Mouse (Mus musculus) lung, embryonic 14.5 days (tissue): ENCODE measurements around the gene Me1. TPM values are rescaled to one million over a fixed set of nuclear protein-coding genes. Genes with fewer than 3 reads are reported as not detected.

Experiments
- ATAC-seq: fragments of 200-750 bp; cut with Nextera tagmentation; 2 replicates; pipeline ENCODE4 v1.8.0; 2017; ENCODE audit warnings: mild to moderate bottlenecking, moderate TSS enrichment, moderate library complexity; ENCODE audit not compliant: insufficient read depth
- DNase-seq: peaks from one replicate; pipeline ENCODE4 v3.0.0-alpha.2; 2015
- H3K27ac ChIP-seq: fragments of 300-500 bp; sonication (generic); 2 replicates; pipeline ENCODE4 v1.5.1; 2014; ENCODE audit warnings: low read depth, mild to moderate bottlenecking, moderate library complexity
- H3K27me3 ChIP-seq: fragments of 300-500 bp; sonication (generic); 2 replicates; pipeline ENCODE4 v1.6.1; 2014; ENCODE audit warnings: low read length, control low read depth; ENCODE audit not compliant: insufficient read depth
- H3K36me3 ChIP-seq: fragments of 300-500 bp; sonication (generic); 2 replicates; pipeline ENCODE4 v1.6.1; 2014; ENCODE audit warnings: control low read depth; ENCODE audit not compliant: insufficient read depth
- H3K4me1 ChIP-seq: fragments of 300-500 bp; sonication (generic); 2 replicates; pipeline ENCODE4 v1.6.1; 2014; ENCODE audit warnings: antibody characterized with exemption, control low read depth; ENCODE audit not compliant: insufficient read depth
- H3K4me2 ChIP-seq: fragments of 300-500 bp; sonication (generic); 2 replicates; pipeline ENCODE4 v1.6.1; 2014; ENCODE audit warnings: mild to moderate bottlenecking
- H3K4me3 ChIP-seq: fragments of 300-500 bp; sonication (generic); 2 replicates; pipeline ENCODE4 v1.5.1; 2014; ENCODE audit warnings: low read depth, low read length
- H3K9ac ChIP-seq: fragments of 300-500 bp; sonication (generic); 2 replicates; pipeline ENCODE4 v1.6.1; 2014
- H3K9me3 ChIP-seq: fragments of 300-500 bp; sonication (generic); 2 replicates; pipeline ENCODE4 v1.6.1; 2016; ENCODE audit warnings: low read depth, low read length, control low read depth
- CTCF ChIP-seq: IDR thresholded peaks from 2 replicates; pipeline ENCODE4 v1.5.1; 2016; ENCODE audit warnings: antibody characterized with exemption, low read depth
- WGBS: fragments of 180-500 bp; shearing (Covaris S2); extraction: QIAGEN DNeasy Blood & Tissue Kit; methylation state at CpG from one replicate; pipeline ENCODE4 v1.1.7; 2014; 5-methylcytosine and 5-hydroxymethylcytosine counted together
- polyA plus RNA-seq: library from polyadenylated mRNA; unstranded; fragments of >200 nt; fragmentation: Nextera tagmentation; extraction: Ambion mirVana; gene quantifications from 2 replicates; pipeline ENCODE4 v1.2.1, GENCODE M21; 2014

Me1 gene
- polyA plus RNA-seq, 1 experiment from 2014 or later = 27.4 TPM

DNA sequence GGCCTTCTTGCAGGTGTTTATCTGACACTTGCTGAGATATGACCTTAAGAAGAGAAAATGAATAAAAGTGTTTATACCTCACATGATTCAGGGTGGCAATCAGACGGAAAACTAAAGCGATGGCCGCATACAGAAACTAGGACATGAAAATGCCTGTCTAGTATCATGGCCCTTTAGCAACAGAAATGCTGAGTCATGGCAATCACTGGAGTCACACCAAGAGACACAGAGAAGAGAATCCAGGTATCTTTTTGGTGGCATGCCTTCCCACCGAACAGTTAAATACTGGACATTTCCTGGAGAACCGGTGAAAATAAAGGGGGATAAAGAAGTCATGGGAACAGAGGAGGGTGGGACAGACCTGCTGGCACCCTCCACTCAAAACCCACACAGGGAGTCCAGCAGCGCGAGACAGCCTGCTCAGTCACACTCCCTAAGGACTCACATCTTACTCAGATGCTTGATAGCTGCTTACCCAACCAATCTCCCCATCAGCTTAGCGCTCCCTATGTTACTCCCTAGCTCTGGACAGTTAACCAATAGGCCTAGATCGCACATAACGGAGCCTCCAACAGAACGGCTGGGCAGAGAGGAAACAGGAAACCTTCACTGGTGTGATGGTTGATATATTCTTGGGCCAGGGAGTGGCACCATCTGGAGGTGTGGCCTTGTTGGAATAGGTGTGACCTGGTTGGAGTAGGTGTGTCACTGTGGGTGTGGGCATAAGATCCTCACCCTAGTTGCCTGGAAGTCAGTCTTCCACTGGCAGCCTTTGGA, 108.5 kb downstream of the Me1 start:
- H3K9me3 ChIP-seq = no peaks in the 10 kb centered on the region
- no peak overlapping the region for H3K9ac ChIP-seq
- WGBS = 84% methylated on average over 11 of the region's 11 CpGs
- no peak overlapping the region for H3K4me2 ChIP-seq
- H3K4me3 ChIP-seq = no peak overlapping the region
- DNase-seq (no peak), ATAC-seq (no peak)
- 0 out of 2 replicates have a peak, but pooled peaks cover 4% of the 10 kb centered on the region for H3K36me3 ChIP-seq
- no peaks in the 10 kb centered on the region for H3K27me3 ChIP-seq
- no peak overlapping the region for H3K27ac ChIP-seq
- no peak for TF ChIP-seq CTCF
- no peaks in the 10 kb centered on the region for H3K4me1 ChIP-seq

DNA sequence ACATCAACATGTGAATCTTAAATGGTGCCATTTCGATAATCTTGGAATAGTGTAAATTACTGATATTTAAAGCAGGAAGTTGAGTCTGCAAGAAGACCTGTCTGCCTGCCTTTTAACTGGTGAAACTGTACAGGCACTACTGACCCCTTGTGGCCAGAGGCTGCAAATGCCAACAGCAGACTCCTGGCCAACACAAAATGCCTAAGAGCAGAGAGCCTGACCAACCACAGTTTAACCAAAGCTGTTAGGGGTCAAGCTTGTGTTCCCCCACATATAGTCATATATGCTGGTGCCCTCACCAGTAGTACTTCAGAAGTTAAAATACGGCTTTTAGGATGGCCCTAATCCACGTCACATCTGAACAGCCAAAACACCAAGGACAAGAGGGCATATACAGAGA, 112.0 kb downstream of the Me1 start:
- no peak overlapping the region for H3K27ac ChIP-seq
- no peaks in the 10 kb centered on the region for H3K36me3 ChIP-seq
- ATAC-seq (peak; percentile 37), DNase-seq (peak; percentile 89)
- H3K27me3 ChIP-seq = no peaks in the 10 kb centered on the region
- TF ChIP-seq CTCF = peak; percentile 92
- H3K4me1 ChIP-seq = no peaks in the 10 kb centered on the region
- H3K9ac ChIP-seq = no peak overlapping the region
- WGBS = 50% methylated on average over 3 of the region's 3 CpGs
- no peak overlapping the region for H3K4me2 ChIP-seq
- no peak overlapping the region for H3K4me3 ChIP-seq
- no peaks in the 10 kb centered on the region for H3K9me3 ChIP-seq

DNA sequence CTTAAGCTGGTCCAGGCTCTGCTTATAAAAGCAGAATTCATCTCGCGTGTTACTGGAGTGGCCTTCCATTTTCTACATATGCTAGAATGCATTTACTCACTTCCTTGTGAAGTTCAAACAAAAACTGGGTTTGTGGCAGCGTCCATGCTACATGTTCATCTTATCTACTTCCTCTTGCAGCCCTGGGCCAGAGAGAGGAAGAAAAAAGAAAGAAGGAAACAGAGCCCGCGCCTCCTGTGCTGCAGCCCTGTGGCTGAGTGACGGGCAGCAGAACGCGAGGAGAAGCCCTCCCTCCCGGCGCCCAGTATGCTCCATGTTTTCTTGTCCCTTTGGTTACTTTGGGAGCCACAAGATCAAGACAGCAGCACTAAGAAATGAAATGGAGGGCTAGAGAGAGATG, 116.1 kb downstream of the Me1 start:
- no peak overlapping the region for H3K27ac ChIP-seq
- DNase-seq = no peak
- H3K4me3 ChIP-seq = no peak overlapping the region
- WGBS = 80% methylated on average over 10 of the region's 10 CpGs
- no peak overlapping the region for H3K4me2 ChIP-seq
- H3K36me3 ChIP-seq = no peaks in the 10 kb centered on the region
- H3K9me3 ChIP-seq = no peaks in the 10 kb centered on the region
- no peaks in the 10 kb centered on the region for H3K27me3 ChIP-seq
- no peak overlapping the region for H3K9ac ChIP-seq
- no peaks in the 10 kb centered on the region for H3K4me1 ChIP-seq
- no peak for ATAC-seq
- no peak for TF ChIP-seq CTCF

DNA sequence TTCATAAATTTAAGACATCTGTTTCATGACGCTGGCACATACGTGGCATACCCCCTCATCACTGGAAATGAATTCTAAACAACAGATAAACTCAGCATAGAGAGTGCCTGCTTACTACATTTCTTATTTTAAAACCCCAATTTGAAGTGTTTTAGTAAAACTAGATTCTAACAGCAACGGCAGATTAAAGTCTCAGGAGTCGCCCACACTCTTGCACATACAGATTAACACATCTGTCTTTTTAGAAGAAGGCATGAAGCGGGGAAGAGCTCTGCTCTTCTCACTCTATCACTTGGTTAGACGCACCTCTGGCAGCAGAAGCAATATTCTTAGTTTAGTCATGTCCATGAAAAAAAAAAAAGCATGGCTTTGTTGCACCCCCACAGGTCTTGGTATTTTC, 120.6 kb downstream of the Me1 start:
- H3K36me3 ChIP-seq = no peaks in the 10 kb centered on the region
- TF ChIP-seq CTCF = no peak
- ATAC-seq (no peak), DNase-seq (no peak)
- no peak overlapping the region for H3K9ac ChIP-seq
- H3K27ac ChIP-seq = no peak overlapping the region
- 0 out of 2 replicates have a peak, but pooled peaks cover 3% of the 10 kb centered on the region for H3K4me1 ChIP-seq
- no peaks in the 10 kb centered on the region for H3K9me3 ChIP-seq
- H3K4me2 ChIP-seq = no peak overlapping the region
- WGBS = 80% methylated on average over 6 of the region's 6 CpGs
- H3K4me3 ChIP-seq = no peak overlapping the region
- no peaks in the 10 kb centered on the region for H3K27me3 ChIP-seq

GRCm38 (mm10) chr9:86573616-86574303, 122.0 kb downstream of the Me1 start:
- H3K4me3 ChIP-seq = no peak overlapping the region
- 0 out of 2 replicates have a peak, but pooled peaks cover 3% of the 10 kb centered on the region for H3K4me1 ChIP-seq
- H3K9me3 ChIP-seq = no peaks in the 10 kb centered on the region
- 0 out of 2 replicates have a peak, but pooled peaks cover 7% of the 10 kb centered on the region for H3K36me3 ChIP-seq
- no peak overlapping the region for H3K4me2 ChIP-seq
- ATAC-seq = no peak
- 68% methylated on average over 20 of the region's 20 CpGs for WGBS
- TF ChIP-seq CTCF = no peak
- no peak overlapping the region for H3K9ac ChIP-seq
- no peaks in the 10 kb centered on the region for H3K27me3 ChIP-seq
- no peak overlapping the region for H3K27ac ChIP-seq
- peak; percentile 28 for DNase-seq

- ATAC-seq (no peak), DNase-seq (peak; percentile 93)
- 11% methylated on average over 13 of the region's 13 CpGs for WGBS
- peak overlapping the region; percentile 68; the same call in 1 of the 2 replicates for H3K9ac ChIP-seq
- no peak overlapping the region for H3K27ac ChIP-seq
- H3K36me3 ChIP-seq = peaks cover 13% of the 10 kb centered on the region
- H3K27me3 ChIP-seq = no peaks in the 10 kb centered on the region
- 0 out of 2 replicates have a peak, but pooled peaks cover 3% of the 10 kb centered on the region for H3K4me1 ChIP-seq
- peak; percentile 87 for TF ChIP-seq CTCF
- peak overlapping the region; percentile 97 for H3K4me2 ChIP-seq
- no peaks in the 10 kb centered on the region for H3K9me3 ChIP-seq
- H3K4me3 ChIP-seq = peak overlapping the region; percentile 71
Observed at GRCm38 (mm10) chr9:86572636-86573291, 123.0 kb downstream of the Me1 start.

DNA sequence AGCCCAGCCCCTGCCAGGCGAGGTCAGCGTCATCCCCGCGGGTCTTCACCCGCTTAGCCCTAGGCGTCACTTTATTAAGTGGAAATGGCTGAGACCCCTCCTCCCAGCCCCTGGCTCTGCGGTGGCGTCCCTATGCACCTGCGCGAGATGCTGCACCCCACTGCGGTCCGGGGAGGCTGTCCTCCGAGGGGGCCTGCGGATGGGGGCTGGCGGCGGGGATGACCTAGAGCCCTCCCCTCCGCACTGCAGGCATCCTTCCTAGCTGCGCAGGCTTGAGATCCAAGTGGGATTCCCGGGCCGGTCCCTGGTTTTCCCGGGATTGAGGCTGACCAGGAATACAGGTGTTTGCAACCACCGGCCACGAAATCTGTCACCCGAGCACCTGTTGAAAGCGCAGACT, 123.6 kb downstream of the Me1 start:
- no peak for TF ChIP-seq CTCF
- H3K9ac ChIP-seq = peak overlapping the region; percentile 68
- peak overlapping the region; percentile 71 for H3K4me3 ChIP-seq
- ATAC-seq (no peak), DNase-seq (peak; percentile 14)
- no peak overlapping the region for H3K27ac ChIP-seq
- peak overlapping the region; percentile 97 for H3K4me2 ChIP-seq
- H3K36me3 ChIP-seq = peaks cover 19% of the 10 kb centered on the region
- under 1% methylated on average over 25 of the region's 25 CpGs for WGBS
- H3K4me1 ChIP-seq = 0 out of 2 replicates have a peak, but pooled peaks cover 3% of the 10 kb centered on the region
- no peaks in the 10 kb centered on the region for H3K9me3 ChIP-seq
- no peaks in the 10 kb centered on the region for H3K27me3 ChIP-seq
